Mouse (Mus musculus) lung, postnatal 0 days (tissue): ENCODE measurements around the gene Nbea. TPM values are rescaled to one million over a fixed set of nuclear protein-coding genes. Genes with fewer than 3 reads are reported as not detected.
A peak's percentile ranks its signal among the peaks of the same experiment; 100 is the strongest.

Experiments
- ATAC-seq: fragments of 200-750 bp; cut with Nextera tagmentation; 2 replicates; pipeline ENCODE4 v1.8.0; 2017; ENCODE audit warnings: moderate library complexity
- DNase-seq: peaks from one replicate; pipeline ENCODE4 v3.0.0-alpha.2; 2016; ENCODE audit warnings: low spot score
- H3K27ac ChIP-seq: fragments of 300-500 bp; sonication (generic); 2 replicates; pipeline ENCODE4 v1.5.1; 2014; ENCODE audit warnings: antibody characterized with exemption, mild to moderate bottlenecking, low read length, mixed read lengths
- H3K27me3 ChIP-seq: fragments of 300-500 bp; sonication (generic); replicated peaks from 2 replicates; pipeline ENCODE4 v1.6.1; 2014; ENCODE audit warnings: low read length, mixed read lengths; ENCODE audit not compliant: insufficient read depth
- H3K36me3 ChIP-seq: fragments of 300-500 bp; sonication (generic); 2 replicates; pipeline ENCODE4 v1.6.1; 2014; ENCODE audit warnings: low read length, mixed read lengths; ENCODE audit not compliant: insufficient read depth
- H3K4me1 ChIP-seq: fragments of 300-500 bp; sonication (generic); 2 replicates; pipeline ENCODE4 v1.6.1; 2014; ENCODE audit warnings: antibody characterized with exemption, low read depth, low read length, mixed read lengths; ENCODE audit not compliant: insufficient read depth
- H3K4me2 ChIP-seq: fragments of 300-500 bp; sonication (generic); replicated peaks from 2 replicates; pipeline ENCODE4 v1.6.1; 2014; ENCODE audit warnings: low read depth, mild to moderate bottlenecking, low read length, moderate library complexity, mixed read lengths
- H3K4me3 ChIP-seq: fragments of 300-500 bp; sonication (generic); 2 replicates; pipeline ENCODE4 v1.5.1; 2014; ENCODE audit warnings: low read depth, low read length
- H3K9ac ChIP-seq: fragments of 300-500 bp; sonication (generic); replicated peaks from 2 replicates; pipeline ENCODE4 v1.6.1; 2014; ENCODE audit warnings: low read depth, mild to moderate bottlenecking
- H3K9me3 ChIP-seq: fragments of 300-500 bp; sonication (generic); 2 replicates; pipeline ENCODE4 v1.6.1; 2016; ENCODE audit warnings: low read length, mixed read lengths
- CTCF ChIP-seq: IDR thresholded peaks from 2 replicates; pipeline ENCODE4 v1.5.1; 2016; ENCODE audit warnings: antibody characterized with exemption, mild to moderate bottlenecking
- EP300 ChIP-seq: IDR thresholded peaks from 2 replicates; pipeline ENCODE4 v1.6.1; 2016; ENCODE audit warnings: antibody characterized with exemption, mild to moderate bottlenecking, control low read depth
- WGBS: fragments of 180-500 bp; shearing (Covaris S2); extraction: QIAGEN DNeasy Blood & Tissue Kit; methylation state at CpG from one replicate; pipeline ENCODE4 v1.1.7; 2014; 5-methylcytosine and 5-hydroxymethylcytosine counted together
- polyA plus RNA-seq: library from polyadenylated mRNA; unstranded; fragments of >200 nt; fragmentation: Nextera tagmentation; extraction: Ambion mirVana; gene quantifications from 2 replicates; pipeline ENCODE4 v1.2.1, GENCODE M21; 2015

Nbea gene
- polyA plus RNA-seq, 1 experiment from 2014 or later, result 6.3 TPM

- no peak overlapping the region for H3K4me2 ChIP-seq
These were observed 469.2 kb downstream of the Nbea start for GRCm38 (mm10) chr3:55714260-55714659.

DNA sequence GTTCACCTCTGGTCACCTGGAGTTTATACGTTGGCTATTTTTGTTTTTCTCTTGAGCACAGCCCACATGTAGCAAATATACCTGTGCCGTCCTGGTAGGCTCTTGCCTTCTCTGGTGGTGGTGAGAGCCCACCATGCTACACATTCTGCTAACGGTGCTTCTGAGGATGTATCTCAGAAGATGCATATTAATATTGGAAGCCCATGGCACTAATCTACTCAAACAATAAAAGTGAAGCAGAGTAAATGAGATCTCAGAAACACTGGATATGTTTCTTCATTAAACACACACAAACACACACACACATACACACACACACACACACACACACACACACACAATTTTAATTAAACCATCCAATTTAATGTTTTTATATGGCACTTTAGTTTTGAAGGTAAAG lies 469.6 kb downstream of the Nbea start:
- Histone ChIP-seq H3K4me2 (no peak overlapping the region), H3K36me3 (no peaks in the 10 kb centered on the region; the same call in 1 of the 2 replicates), H3K27me3 (no peaks in the 10 kb centered on the region), H3K9me3 (no peaks in the 10 kb centered on the region), H3K4me1 (no peaks in the 10 kb centered on the region), H3K4me3 (no peak overlapping the region), H3K27ac (no peak overlapping the region), H3K9ac (no peak overlapping the region)
- TF ChIP-seq EP300, result no peak
- no peak for TF ChIP-seq CTCF
- DNase-seq (no peak), ATAC-seq (no peak)
- 81% methylated on average over 3 of the region's 3 CpGs for WGBS

More at GRCm38 (mm10) chr3:55714260-55714659, 469.2 kb downstream of the Nbea start:
- Histone ChIP-seq H3K36me3 (no peaks in the 10 kb centered on the region; the same call in 1 of the 2 replicates), H3K27ac (no peak overlapping the region), H3K9me3 (no peaks in the 10 kb centered on the region), H3K27me3 (no peaks in the 10 kb centered on the region), H3K4me3 (no peak overlapping the region), H3K9ac (no peak overlapping the region), H3K4me1 (no peaks in the 10 kb centered on the region)
- ATAC-seq, result no peak
- no peak for TF ChIP-seq CTCF
- TF ChIP-seq EP300, result no peak
- no peak for DNase-seq
- 91% methylated on average over 6 of the region's 6 CpGs for WGBS

- DNase-seq, result no peak
- Histone ChIP-seq H3K9me3 (no peaks in the 10 kb centered on the region), H3K4me3 (no peak overlapping the region), H3K9ac (no peak overlapping the region), H3K4me2 (no peak overlapping the region), H3K27me3 (no peaks in the 10 kb centered on the region), H3K36me3 (no peaks in the 10 kb centered on the region; the same call in 1 of the 2 replicates), H3K4me1 (no peaks in the 10 kb centered on the region), H3K27ac (no peak overlapping the region)
- TF ChIP-seq CTCF, result no peak
- no peak for TF ChIP-seq EP300
- WGBS, result 85% methylated on average over 4 of the region's 4 CpGs
- ATAC-seq, result no peak
These were observed 473.2 kb downstream of the Nbea start for GRCm38 (mm10) chr3:55710300-55710699.

DNA sequence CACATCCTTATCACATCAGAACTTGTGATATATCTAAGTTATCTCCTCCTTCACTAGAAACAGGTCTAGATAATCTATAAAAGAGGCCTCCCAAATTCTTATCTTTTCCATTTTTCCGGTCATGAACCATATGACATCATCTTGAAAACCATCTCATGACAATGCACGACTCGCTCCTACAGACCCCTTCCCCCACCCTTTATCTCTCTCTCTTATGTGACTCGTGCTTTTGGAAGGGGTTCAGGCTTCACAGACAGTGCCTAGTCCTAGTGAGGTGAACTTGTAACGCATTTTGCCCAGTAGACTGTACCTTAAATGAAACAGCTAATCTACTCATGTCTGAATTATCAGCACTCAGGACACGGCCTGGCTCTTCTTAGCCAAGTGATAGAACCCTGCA lies 481.9 kb downstream of the Nbea start:
- no peak for TF ChIP-seq EP300
- TF ChIP-seq CTCF, result no peak
- no peak overlapping the region for H3K9ac ChIP-seq
- no peaks in the 10 kb centered on the region for H3K36me3 ChIP-seq
- H3K4me3 ChIP-seq, result no peak overlapping the region
- DNase-seq, result no peak
- no peak overlapping the region for H3K4me2 ChIP-seq
- H3K4me1 ChIP-seq, result no peaks in the 10 kb centered on the region
- H3K9me3 ChIP-seq, result no peaks in the 10 kb centered on the region
- H3K27me3 ChIP-seq, result no peaks in the 10 kb centered on the region
- no peak overlapping the region for H3K27ac ChIP-seq
- ATAC-seq, result no peak
- 70% methylated on average over 6 of the region's 6 CpGs for WGBS

- ATAC-seq, result no peak
- TF ChIP-seq EP300 (no peak), CTCF (no peak)
- H3K27ac ChIP-seq, result no peak overlapping the region
These were observed 486.3 kb downstream of the Nbea start for GRCm38 (mm10) chr3:55697174-55697573.

GRCm38 (mm10) chr3:55693073-55693472 lies 490.4 kb downstream of the Nbea start:
- Histone ChIP-seq H3K4me3 (no peak overlapping the region), H3K36me3 (no peaks in the 10 kb centered on the region), H3K27me3 (no peaks in the 10 kb centered on the region), H3K27ac (no peak overlapping the region), H3K4me2 (no peak overlapping the region), H3K9ac (no peak overlapping the region), H3K4me1 (no peaks in the 10 kb centered on the region), H3K9me3 (no peaks in the 10 kb centered on the region)
- DNase-seq (no peak), ATAC-seq (no peak)
- TF ChIP-seq CTCF, result no peak
- TF ChIP-seq EP300, result no peak
- WGBS, result 35% methylated on average over 4 of the region's 4 CpGs

More at GRCm38 (mm10) chr3:55697174-55697573, 486.3 kb downstream of the Nbea start:
- 81% methylated on average over 2 of the region's 2 CpGs for WGBS
- no peaks in the 10 kb centered on the region for H3K9me3 ChIP-seq
- H3K9ac ChIP-seq, result no peak overlapping the region
- H3K4me3 ChIP-seq, result no peak overlapping the region
- no peaks in the 10 kb centered on the region for H3K27me3 ChIP-seq
- DNase-seq, result no peak
- H3K4me2 ChIP-seq, result no peak overlapping the region
- H3K36me3 ChIP-seq, result no peaks in the 10 kb centered on the region
- no peaks in the 10 kb centered on the region for H3K4me1 ChIP-seq

DNA sequence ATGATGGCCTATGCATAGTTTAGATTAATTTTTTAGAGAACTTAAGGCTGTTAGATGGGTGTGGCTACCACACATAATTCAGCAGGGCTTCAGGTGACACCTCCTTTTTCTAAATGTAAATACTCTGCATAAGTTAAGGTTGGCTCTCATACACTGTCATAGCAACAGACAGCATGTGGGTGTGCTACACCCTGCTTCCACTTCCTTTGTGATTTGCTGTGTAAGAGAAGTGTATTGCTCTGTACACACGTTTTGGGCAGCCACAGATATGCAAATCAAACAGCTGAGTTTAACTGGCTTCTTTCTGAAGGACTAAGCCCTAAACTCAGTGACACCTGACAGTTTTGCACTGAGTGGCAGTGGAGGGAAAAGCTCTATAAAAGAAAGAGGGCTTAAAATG lies 495.4 kb downstream of the Nbea start:
- Histone ChIP-seq H3K4me3 (no peak overlapping the region), H3K27me3 (no peaks in the 10 kb centered on the region), H3K9ac (no peak overlapping the region), H3K4me2 (no peak overlapping the region), H3K27ac (no peak overlapping the region), H3K4me1 (no peaks in the 10 kb centered on the region), H3K9me3 (no peaks in the 10 kb centered on the region), H3K36me3 (no peaks in the 10 kb centered on the region)
- 10% methylated on average over 1 of the region's 1 CpGs for WGBS
- no peak for DNase-seq
- TF ChIP-seq EP300 (no peak), CTCF (no peak)
- peak; percentile 40; the same call in 1 of the 2 replicates for ATAC-seq
